Mouse (Mus musculus) midbrain, embryonic 11.5 days (tissue): Measurements from ENCODE around the gene Teddm1b. TPM values are rescaled to one million over a fixed set of nuclear protein-coding genes. Genes with fewer than 3 reads are reported as not detected.
"Not testable (repeated sequence)": the region's sequence is repeated elsewhere in the genome, so short reads cannot be mapped to it uniquely, and the experiment has no call there.

Experiments
- ATAC-seq: fragments of 200-750 bp; cut with Nextera tagmentation; 2 replicates; pipeline ENCODE4 v1.8.0; 2017; ENCODE audit warnings: moderate TSS enrichment, moderate library complexity; ENCODE audit not compliant: low FRiP score
- DNase-seq: peaks from one replicate; pipeline ENCODE4 v3.0.0; 2015; ENCODE audit warnings: low spot score; ENCODE audit errors: missing footprints
- H3K27ac ChIP-seq: fragments of 300-500 bp; sonication (generic); 2 replicates; pipeline ENCODE4 v1.5.1; 2014; ENCODE audit warnings: low read depth, low read length
- H3K27me3 ChIP-seq: fragments of 300-500 bp; sonication (generic); 2 replicates; pipeline ENCODE4 v1.6.1; 2014; ENCODE audit warnings: mild to moderate bottlenecking, low read length, moderate library complexity, mixed read lengths; ENCODE audit not compliant: control insufficient read depth, insufficient read depth
- H3K36me3 ChIP-seq: fragments of 300-500 bp; sonication (generic); 2 replicates; pipeline ENCODE4 v1.6.1; 2014; ENCODE audit warnings: mild to moderate bottlenecking, low read length, moderate library complexity, mixed read lengths; ENCODE audit not compliant: control insufficient read depth, insufficient read depth
- H3K4me1 ChIP-seq: fragments of 300-500 bp; sonication (generic); 2 replicates; pipeline ENCODE4 v1.6.1; 2014; ENCODE audit warnings: low read length; ENCODE audit not compliant: control insufficient read depth, insufficient read depth
- H3K4me2 ChIP-seq: fragments of 300-500 bp; sonication (generic); 2 replicates; pipeline ENCODE4 v1.6.1; 2014; ENCODE audit warnings: mild to moderate bottlenecking, moderate library complexity
- H3K4me3 ChIP-seq: fragments of 300-500 bp; sonication (generic); 2 replicates; pipeline ENCODE4 v1.5.1; 2014; ENCODE audit warnings: low read depth, low read length
- H3K9ac ChIP-seq: fragments of 300-500 bp; sonication (generic); 2 replicates; pipeline ENCODE4 v1.6.1; 2014; ENCODE audit warnings: low read length
- H3K9me3 ChIP-seq: fragments of 300-500 bp; sonication (generic); 2 replicates; pipeline ENCODE4 v1.6.1; 2016; ENCODE audit warnings: low read length; ENCODE audit not compliant: control insufficient read depth
- WGBS: fragments of 180-500 bp; shearing (Covaris S2); extraction: QIAGEN DNeasy Blood & Tissue Kit; methylation state at CpG from one replicate; pipeline ENCODE4 v1.1.7; 2014; 5-methylcytosine and 5-hydroxymethylcytosine counted together
- polyA plus RNA-seq: library from polyadenylated mRNA; unstranded; fragments of >200 nt; fragmentation: Nextera tagmentation; extraction: Ambion mirVana; gene quantifications from 2 replicates; pipeline ENCODE4 v1.2.1, GENCODE M21; 2014

Teddm1b gene
- polyA plus RNA-seq: 0.77 and 0.79 TPM in 2 replicates

- Histone ChIP-seq H3K36me3 (no peaks in the 10 kb centered on the region), H3K9ac (no peak within 1 kb of the TSS), H3K4me2 (no peak within 1 kb of the TSS), H3K4me1 (no peaks in the 10 kb centered on the region), H3K27me3 (no peaks in the 10 kb centered on the region), H3K27ac (no peak within 1 kb of the TSS), H3K4me3 (no peak within 1 kb of the TSS), H3K9me3 (no peaks in the 10 kb centered on the region)
- DNase-seq: no peak
- no peak for ATAC-seq
- WGBS: 89% methylated on average over 6 of the region's 6 CpGs
These were observed at the start of gene Teddm1b for GRCm38 (mm10) chr1:153874045-153874444. Gene Teddm1b (plus strand): TSS chr1:153874345.

- Histone ChIP-seq H3K4me3 (no peak overlapping the region), H3K9me3 (no peaks in the 10 kb centered on the region), H3K27ac (no peak overlapping the region), H3K9ac (no peak overlapping the region), H3K4me1 (no peaks in the 10 kb centered on the region), H3K27me3 (no peaks in the 10 kb centered on the region), H3K36me3 (no peaks in the 10 kb centered on the region), H3K4me2 (no peak overlapping the region)
- DNase-seq (peak; percentile 12), ATAC-seq (no peak)
- WGBS: 74% methylated on average over 4 of the region's 4 CpGs
These were observed 43.4 kb upstream of the Teddm1b start for GRCm38 (mm10) chr1:153830746-153831145.

GRCm38 (mm10) chr1:153836036-153836435 lies 38.1 kb upstream of the Teddm1b start:
- H3K27ac ChIP-seq: no peak overlapping the region
- ATAC-seq: no peak
- no peaks in the 10 kb centered on the region for H3K36me3 ChIP-seq

GRCm38 (mm10) chr1:153842121-153842740 lies 31.9 kb upstream of the Teddm1b start:
- no peaks in the 10 kb centered on the region for H3K36me3 ChIP-seq
- no peaks in the 10 kb centered on the region for H3K27me3 ChIP-seq
- no peak overlapping the region for H3K4me2 ChIP-seq
- H3K9ac ChIP-seq: no peak overlapping the region
- WGBS: 89% methylated on average over 11 of the region's 11 CpGs
- no peak for ATAC-seq
- no peaks in the 10 kb centered on the region for H3K9me3 ChIP-seq
- no peak for DNase-seq
- H3K4me3 ChIP-seq: no peak overlapping the region
- H3K4me1 ChIP-seq: no peaks in the 10 kb centered on the region
- H3K27ac ChIP-seq: no peak overlapping the region

More at GRCm38 (mm10) chr1:153836036-153836435, 38.1 kb upstream of the Teddm1b start:
- no peak overlapping the region for H3K4me3 ChIP-seq
- H3K9ac ChIP-seq: no peak overlapping the region
- no peaks in the 10 kb centered on the region for H3K4me1 ChIP-seq
- 79% methylated on average over 4 of the region's 4 CpGs for WGBS
- H3K27me3 ChIP-seq: no peaks in the 10 kb centered on the region
- DNase-seq: no peak
- H3K4me2 ChIP-seq: no peak overlapping the region
- H3K9me3 ChIP-seq: no peaks in the 10 kb centered on the region

DNA sequence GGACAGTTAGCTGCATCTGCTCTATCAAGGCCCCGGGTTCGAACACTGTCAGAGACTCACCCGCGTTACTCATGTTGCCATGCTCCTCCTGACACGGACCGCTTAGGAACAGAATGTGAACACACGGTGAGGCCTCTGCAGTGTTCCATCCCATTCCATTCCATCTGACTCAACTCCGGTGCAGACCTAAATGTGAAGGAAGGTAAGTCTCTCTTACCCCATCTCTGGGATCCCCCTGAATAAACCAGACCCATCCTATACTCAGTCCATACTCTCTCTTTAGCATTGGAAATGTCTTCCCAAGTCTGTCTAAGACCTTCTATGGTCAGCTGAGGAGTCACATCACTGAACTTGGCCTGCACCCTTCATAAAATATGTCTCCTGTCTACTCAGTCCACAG lies 30.1 kb upstream of the Teddm1b start, which contains the start of gene Rgsl1:
Gene Rgsl1, minus strand, starts transcription at position 101 of the 400 bp plus-strand sequence.
- Histone ChIP-seq H3K9me3 (no peaks in the 10 kb centered on the region), H3K4me3 (no peak within 1 kb of the TSS), H3K4me1 (no peaks in the 10 kb centered on the region), H3K27ac (no peak within 1 kb of the TSS), H3K9ac (no peak within 1 kb of the TSS), H3K4me2 (no peak within 1 kb of the TSS), H3K27me3 (no peaks in the 10 kb centered on the region), H3K36me3 (no peaks in the 10 kb centered on the region)
- WGBS: 95% methylated on average over 8 of the region's 8 CpGs
- ATAC-seq (no peak), DNase-seq (no peak)

DNA sequence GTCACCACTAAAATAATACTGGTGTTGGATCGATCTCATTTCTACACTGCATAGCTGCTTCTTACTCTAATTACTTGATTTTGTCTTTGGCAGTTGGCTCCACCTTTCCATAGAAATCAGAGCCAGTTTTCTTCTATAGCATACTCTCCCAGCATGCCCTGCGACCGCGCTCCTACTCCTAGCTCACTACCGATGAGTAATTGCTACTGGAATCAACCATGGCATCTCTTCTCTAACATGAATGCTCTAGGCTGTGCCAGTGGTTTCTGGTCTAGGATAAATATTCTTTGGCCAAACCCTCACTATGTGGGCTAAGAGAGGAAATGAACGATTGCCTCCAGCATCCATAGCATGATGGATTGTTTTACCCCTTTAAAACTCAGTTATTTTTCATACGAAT lies 27.7 kb upstream of the Teddm1b start:
- no peak overlapping the region for H3K4me2 ChIP-seq
- ATAC-seq (no peak), DNase-seq (no peak)
- no peak overlapping the region for H3K9ac ChIP-seq
- no peaks in the 10 kb centered on the region for H3K9me3 ChIP-seq
- 94% methylated on average over 7 of the region's 7 CpGs for WGBS
- no peak overlapping the region for H3K27ac ChIP-seq
- H3K4me3 ChIP-seq: no peak overlapping the region
- H3K4me1 ChIP-seq: no peaks in the 10 kb centered on the region
- no peaks in the 10 kb centered on the region for H3K27me3 ChIP-seq
- H3K36me3 ChIP-seq: no peaks in the 10 kb centered on the region

DNA sequence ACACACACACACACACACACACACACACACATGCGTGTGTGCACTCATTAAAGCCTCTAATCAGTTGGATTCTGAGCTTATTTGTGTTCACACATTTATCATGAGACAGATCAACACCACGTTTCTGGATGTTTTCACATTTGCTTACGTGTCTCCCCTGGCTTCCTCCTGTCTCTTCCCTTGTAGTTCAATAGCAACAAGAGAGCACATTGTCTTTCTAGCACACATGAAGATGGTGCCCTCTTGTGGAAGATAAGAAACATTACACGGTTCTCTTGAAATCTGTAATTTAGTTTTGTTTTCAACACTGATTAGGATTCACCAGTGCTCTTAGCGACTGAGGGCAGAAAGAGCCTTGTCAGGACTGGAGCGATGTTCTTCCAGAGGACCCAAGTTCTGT lies 27.3 kb upstream of the Teddm1b start:
- no peaks in the 10 kb centered on the region for H3K27me3 ChIP-seq
- H3K4me2 ChIP-seq: no peak overlapping the region
- DNase-seq (peak; percentile 86), ATAC-seq (no peak)
- no peak overlapping the region for H3K27ac ChIP-seq
- H3K36me3 ChIP-seq: no peaks in the 10 kb centered on the region
- H3K4me3 ChIP-seq: no peak overlapping the region
- 37% methylated on average over 6 of the region's 6 CpGs for WGBS
- no peaks in the 10 kb centered on the region for H3K4me1 ChIP-seq
- no peaks in the 10 kb centered on the region for H3K9me3 ChIP-seq
- H3K9ac ChIP-seq: no peak overlapping the region

DNA sequence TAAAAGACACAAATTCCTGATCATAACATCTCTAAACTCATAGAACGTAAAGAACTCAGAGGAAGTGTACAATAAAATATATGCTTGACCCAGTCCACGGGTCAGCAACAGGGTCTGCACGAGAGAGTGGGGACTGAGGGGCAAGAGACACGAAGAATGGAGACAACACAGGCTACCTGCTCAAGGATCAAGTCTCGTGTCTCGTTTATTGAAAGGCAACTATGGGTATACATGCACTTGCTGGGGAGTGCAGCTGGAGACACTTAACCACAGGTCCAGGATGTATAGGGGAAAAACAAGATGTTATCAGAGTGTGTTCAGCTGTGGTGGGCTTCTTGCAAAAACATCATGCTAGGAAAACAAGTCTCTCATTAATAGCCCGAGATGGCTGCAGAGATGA lies 21.4 kb upstream of the Teddm1b start:
- not testable (repeated sequence) for H3K36me3 ChIP-seq, H3K9ac ChIP-seq, H3K4me2 ChIP-seq, H3K9me3 ChIP-seq, H3K4me1 ChIP-seq, ATAC-seq, H3K4me3 ChIP-seq, H3K27ac ChIP-seq, H3K27me3 ChIP-seq, DNase-seq
- WGBS: 75% methylated on average over 7 of the region's 7 CpGs

DNA sequence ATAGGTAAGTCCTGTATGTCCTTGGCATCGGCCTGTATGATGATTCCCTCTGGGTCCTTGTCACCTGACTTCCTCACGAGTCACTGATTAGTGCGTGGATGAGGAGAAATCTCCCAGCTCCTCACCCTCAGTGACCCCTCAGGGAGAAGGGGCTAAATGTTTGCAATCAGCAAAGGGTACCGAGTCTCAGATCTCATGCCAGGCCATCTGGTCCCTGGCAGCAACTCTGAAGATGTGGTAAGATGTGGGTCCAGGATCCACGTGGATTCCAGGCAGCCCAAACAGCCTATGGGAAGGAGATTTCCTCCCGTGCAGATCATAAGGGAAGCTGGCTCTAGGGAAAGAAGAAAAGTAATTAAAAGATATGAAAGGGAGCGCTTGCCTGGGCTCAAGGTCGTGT lies 18.2 kb upstream of the Teddm1b start:
- Histone ChIP-seq H3K27me3 (no peaks in the 10 kb centered on the region), H3K27ac (no peak overlapping the region), H3K9me3 (no peaks in the 10 kb centered on the region), H3K4me3 (no peak overlapping the region), H3K4me1 (no peaks in the 10 kb centered on the region), H3K9ac (no peak overlapping the region), H3K4me2 (no peak overlapping the region), H3K36me3 (no peaks in the 10 kb centered on the region)
- 86% methylated on average over 8 of the region's 8 CpGs for WGBS
- no peak for ATAC-seq
- no peak for DNase-seq
